Mouse (Mus musculus) neural tube, embryonic 11.5 days (tissue): Measurements from ENCODE around the gene Olfr638. TPM values are rescaled to one million over a fixed set of nuclear protein-coding genes. Genes with fewer than 3 reads are reported as not detected.
"Not testable (repeated sequence)": the region's sequence is repeated elsewhere in the genome, so short reads cannot be mapped to it uniquely, and the experiment has no call there.

Experiments
- ATAC-seq: fragments of 200-750 bp; cut with Nextera tagmentation; 2 replicates; pipeline ENCODE4 v1.8.0; 2017; ENCODE audit warnings: moderate number of reproducible peaks, mild to moderate bottlenecking, moderate TSS enrichment, moderate library complexity; ENCODE audit not compliant: insufficient read depth, low FRiP score, low TSS enrichment
- DNase-seq: peaks from one replicate; pipeline ENCODE4 v3.0.0-alpha.2; 2015; ENCODE audit warnings: low spot score
- H3K27ac ChIP-seq: fragments of 300-500 bp; sonication (generic); 2 replicates; pipeline ENCODE4 v1.5.1; 2014; ENCODE audit warnings: low read depth, mild to moderate bottlenecking, low read length
- H3K27me3 ChIP-seq: fragments of 300-500 bp; sonication (generic); 2 replicates; pipeline ENCODE4 v1.6.1; 2014; ENCODE audit warnings: mild to moderate bottlenecking, low read length, mixed read lengths; ENCODE audit not compliant: control insufficient read depth, insufficient read depth
- H3K36me3 ChIP-seq: fragments of 300-500 bp; sonication (generic); 2 replicates; pipeline ENCODE4 v1.6.1; 2014; ENCODE audit warnings: mild to moderate bottlenecking, low read length, moderate library complexity, mixed read lengths; ENCODE audit not compliant: control insufficient read depth, insufficient read depth
- H3K4me1 ChIP-seq: fragments of 300-500 bp; sonication (generic); 2 replicates; pipeline ENCODE4 v1.6.1; 2014; ENCODE audit warnings: low read length, mixed read lengths; ENCODE audit not compliant: control insufficient read depth, insufficient read depth
- H3K4me2 ChIP-seq: fragments of 300-500 bp; sonication (generic); 2 replicates; pipeline ENCODE4 v1.6.1; 2014; ENCODE audit warnings: low read depth, mild to moderate bottlenecking, moderate library complexity
- H3K4me3 ChIP-seq: fragments of 300-500 bp; sonication (generic); 2 replicates; pipeline ENCODE4 v1.5.1; 2014; ENCODE audit warnings: low read depth, low read length
- H3K9ac ChIP-seq: fragments of 300-500 bp; sonication (generic); 2 replicates; pipeline ENCODE4 v1.6.1; 2014; ENCODE audit warnings: mild to moderate bottlenecking, low read length
- H3K9me3 ChIP-seq: fragments of 300-500 bp; sonication (generic); 2 replicates; pipeline ENCODE4 v1.6.1; 2016; ENCODE audit warnings: low read length; ENCODE audit not compliant: control insufficient read depth
- WGBS: fragments of 180-500 bp; shearing (Covaris S2); extraction: QIAGEN DNeasy Blood & Tissue Kit; methylation state at CpG from one replicate; pipeline ENCODE4 v1.1.7; 2014; 5-methylcytosine and 5-hydroxymethylcytosine counted together
- polyA plus RNA-seq: library from polyadenylated mRNA; unstranded; fragments of >200 nt; fragmentation: Nextera tagmentation; extraction: Ambion mirVana; gene quantifications from 2 replicates; pipeline ENCODE4 v1.2.1, GENCODE M21; 2014

Olfr638 gene
- polyA plus RNA-seq, result not detected in 2 replicates

GRCm38 (mm10) chr7:103998446-103998845 is at the start of gene Olfr638:
Gene Olfr638, plus strand, starts transcription at chr7:103998746.
- H3K4me1 ChIP-seq, result no peaks in the 10 kb centered on the region
- no peak within 1 kb of the TSS for H3K4me3 ChIP-seq
- no peaks in the 10 kb centered on the region for H3K27me3 ChIP-seq
- no peaks in the 10 kb centered on the region for H3K9me3 ChIP-seq
- H3K9ac ChIP-seq, result no peak within 1 kb of the TSS
- H3K4me2 ChIP-seq, result no peak within 1 kb of the TSS
- ATAC-seq (no peak), DNase-seq (no peak)
- H3K36me3 ChIP-seq, result no peaks in the 10 kb centered on the region
- no peak within 1 kb of the TSS for H3K27ac ChIP-seq

DNA sequence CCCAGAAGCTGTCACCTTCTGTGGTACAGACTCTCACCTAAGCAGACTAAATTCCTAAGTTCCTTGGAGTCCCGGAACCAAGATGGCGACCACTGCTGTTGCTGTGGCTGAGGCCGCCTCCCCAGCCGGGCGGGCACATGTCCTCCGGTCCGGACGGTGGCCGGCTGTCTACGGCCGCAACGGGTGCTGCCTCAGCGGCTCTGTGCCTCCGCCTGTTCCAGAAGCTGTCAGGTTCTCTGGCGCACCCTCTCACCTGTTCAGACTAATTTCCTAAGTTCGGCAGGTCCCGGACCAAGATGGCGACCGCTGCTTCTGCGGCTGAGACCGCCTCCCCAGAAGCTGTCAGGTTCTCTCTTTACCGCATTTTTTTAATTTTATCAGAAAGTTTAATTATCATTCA is 31.7 kb upstream of the Olfr638 start:
- WGBS, result 97% methylated on average over 22 of the region's 22 CpGs
- H3K4me1 ChIP-seq, H3K9ac ChIP-seq, H3K27me3 ChIP-seq, H3K9me3 ChIP-seq, H3K4me2 ChIP-seq, H3K36me3 ChIP-seq, ATAC-seq, DNase-seq, H3K27ac ChIP-seq, H3K4me3 ChIP-seq: not testable (repeated sequence)

- Histone ChIP-seq H3K4me1 (no peaks in the 10 kb centered on the region), H3K27ac (no peak within 1 kb of the TSS), H3K9me3 (no peaks in the 10 kb centered on the region), H3K27me3 (no peaks in the 10 kb centered on the region), H3K4me2 (no peak within 1 kb of the TSS), H3K9ac (no peak within 1 kb of the TSS), H3K36me3 (no peaks in the 10 kb centered on the region), H3K4me3 (no peak within 1 kb of the TSS)
- ATAC-seq (no peak), DNase-seq (no peak)
- WGBS, result 81% methylated on average over 1 of the region's 1 CpGs
Measured at GRCm38 (mm10) chr7:103970852-103971251, 27.7 kb upstream of the Olfr638 start, which contains the start of gene Olfr635. Gene Olfr635, plus strand, starts transcription at chr7:103971152.

DNA sequence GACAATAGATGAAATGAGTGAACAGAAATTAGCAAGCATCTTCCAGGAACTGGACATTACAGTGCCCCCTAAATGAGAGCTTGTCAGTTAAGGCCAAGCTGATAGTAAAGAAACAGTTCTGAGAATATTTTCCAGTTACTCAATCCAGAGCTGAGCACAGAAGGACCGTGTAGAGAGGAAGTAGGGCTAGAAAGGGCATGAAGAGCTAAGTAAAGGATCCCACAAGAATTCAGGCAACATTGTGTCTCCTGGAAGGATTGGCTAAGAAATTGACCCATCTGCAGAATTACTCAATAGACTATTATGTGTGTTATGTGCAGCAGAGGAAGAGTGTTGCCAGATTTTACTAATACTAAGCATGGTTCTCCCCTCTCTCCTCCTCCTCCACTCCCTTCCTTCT is 26.8 kb upstream of the Olfr638 start:
- H3K9ac ChIP-seq, result no peak overlapping the region
- no peaks in the 10 kb centered on the region for H3K36me3 ChIP-seq
- H3K4me1 ChIP-seq, result no peaks in the 10 kb centered on the region
- no peak overlapping the region for H3K4me2 ChIP-seq
- no peaks in the 10 kb centered on the region for H3K27me3 ChIP-seq
- no peak overlapping the region for H3K27ac ChIP-seq
- no peaks in the 10 kb centered on the region for H3K9me3 ChIP-seq
- ATAC-seq, result no peak
- WGBS, result 69% methylated on average over 1 of the region's 1 CpGs
- no peak overlapping the region for H3K4me3 ChIP-seq
- no peak for DNase-seq

DNA sequence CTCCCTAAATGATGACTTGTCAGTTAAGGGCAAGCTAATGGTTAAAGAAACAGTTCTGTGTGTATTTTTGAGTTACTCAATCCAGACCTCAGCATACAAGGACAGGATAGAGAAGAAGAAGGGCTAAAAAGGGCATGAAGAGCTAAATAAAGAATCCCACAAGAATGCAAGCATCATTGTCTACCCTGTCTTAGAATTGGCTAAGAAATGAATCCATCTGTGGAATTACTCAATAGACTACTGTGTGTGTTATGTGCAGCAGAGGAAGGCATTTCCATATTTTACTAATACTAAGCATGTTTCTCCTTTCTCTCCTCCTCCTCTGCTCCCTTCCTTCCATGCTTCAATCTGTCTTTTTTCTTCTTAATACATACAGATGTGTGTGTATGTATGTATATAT is 578 bp downstream of the Olfr638 start:
- DNase-seq (no peak), ATAC-seq (no peak)
- H3K36me3 ChIP-seq, result no peaks in the 10 kb centered on the region
- no peak overlapping the region for H3K27ac ChIP-seq
- H3K4me2 ChIP-seq, result no peak overlapping the region
- H3K9me3 ChIP-seq, result no peaks in the 10 kb centered on the region
- H3K4me1 ChIP-seq, result no peaks in the 10 kb centered on the region
- no peaks in the 10 kb centered on the region for H3K27me3 ChIP-seq
- H3K9ac ChIP-seq, result no peak overlapping the region
- no peak overlapping the region for H3K4me3 ChIP-seq

- Histone ChIP-seq H3K9ac (no peak within 1 kb of the TSS), H3K27me3 (no peaks in the 10 kb centered on the region), H3K4me3 (no peak within 1 kb of the TSS), H3K4me2 (no peak within 1 kb of the TSS), H3K4me1 (no peaks in the 10 kb centered on the region), H3K36me3 (no peaks in the 10 kb centered on the region), H3K9me3 (no peaks in the 10 kb centered on the region), H3K27ac (no peak within 1 kb of the TSS)
- DNase-seq, result no peak
- no peak for ATAC-seq
Measured at GRCm38 (mm10) chr7:104017203-104017602, 18.7 kb downstream of the Olfr638 start, which contains the start of gene Olfr639. Gene Olfr639, minus strand, starts transcription at chr7:104017303.

- no peak for ATAC-seq
- Histone ChIP-seq H3K27me3 (no peaks in the 10 kb centered on the region), H3K4me3 (no peak overlapping the region), H3K27ac (no peak overlapping the region), H3K4me1 (no peaks in the 10 kb centered on the region), H3K9ac (no peak overlapping the region), H3K36me3 (no peaks in the 10 kb centered on the region), H3K9me3 (no peaks in the 10 kb centered on the region), H3K4me2 (no peak overlapping the region)
- WGBS, result 96% methylated on average over 1 of the region's 1 CpGs
- DNase-seq, result no peak
Measured at GRCm38 (mm10) chr7:104018953-104019352, 20.4 kb downstream of the Olfr638 start.

GRCm38 (mm10) chr7:104021651-104022050 is 23.1 kb downstream of the Olfr638 start:
- no peaks in the 10 kb centered on the region for H3K9me3 ChIP-seq
- WGBS, result 92% methylated on average over 6 of the region's 6 CpGs
- H3K27me3 ChIP-seq, result no peaks in the 10 kb centered on the region
- H3K27ac ChIP-seq, result no peak overlapping the region
- H3K36me3 ChIP-seq, result no peaks in the 10 kb centered on the region
- H3K4me3 ChIP-seq, result no peak overlapping the region
- DNase-seq, result no peak
- no peaks in the 10 kb centered on the region for H3K4me1 ChIP-seq
- H3K4me2 ChIP-seq, result no peak overlapping the region
- H3K9ac ChIP-seq, result no peak overlapping the region
- no peak for ATAC-seq

GRCm38 (mm10) chr7:104025473-104025872 is 26.9 kb downstream of the Olfr638 start, which contains the start of gene Olfr640:
Gene Olfr640, minus strand, starts transcription at chr7:104025573.
- H3K4me3 ChIP-seq, result no peak within 1 kb of the TSS
- no peaks in the 10 kb centered on the region for H3K27me3 ChIP-seq
- DNase-seq (no peak), ATAC-seq (no peak)
- no peak within 1 kb of the TSS for H3K4me2 ChIP-seq
- 86% methylated on average over 6 of the region's 6 CpGs for WGBS
- no peak within 1 kb of the TSS for H3K27ac ChIP-seq
- H3K36me3 ChIP-seq, result no peaks in the 10 kb centered on the region
- no peaks in the 10 kb centered on the region for H3K4me1 ChIP-seq
- no peaks in the 10 kb centered on the region for H3K9me3 ChIP-seq
- H3K9ac ChIP-seq, result no peak within 1 kb of the TSS
